17 mouse cellular contexts compared by ENCODE assay signal in the genomic region with DNA sequence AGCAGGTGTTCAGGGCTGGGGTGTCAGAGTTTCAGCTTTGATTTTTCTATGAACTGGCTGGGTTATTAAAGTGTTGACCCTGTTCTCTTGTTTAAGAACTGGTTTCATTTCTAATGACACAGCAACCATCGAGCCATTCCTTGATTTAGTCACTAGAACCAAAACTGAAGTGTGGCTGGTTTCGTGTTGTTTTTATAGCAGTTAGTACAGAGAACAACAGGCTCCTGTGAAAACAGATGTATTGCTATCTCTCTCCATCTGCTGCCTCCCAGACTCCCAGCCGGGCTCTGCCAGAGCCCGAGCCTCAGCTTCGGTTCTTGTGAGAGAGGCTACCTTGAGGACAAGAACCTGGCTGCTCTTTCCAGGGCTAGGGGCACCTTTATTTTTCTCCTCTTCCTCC.
DNase-seq lines count a peak whose midpoint lies in the region; ATAC-seq and TF ChIP-seq lines count a peak whose summit lies in the region.
"Had no signal": no experiment of that assay in that cellular context is flagged by ENCODE, and none has a peak within 500 bp of the region (broad histone marks: within the 10 kb centered on the region; RNA-seq: fewer than 3 reads in every experiment).

No protein-coding gene starts in this region.

- no peaks in the 10 kb centered on the region for H3K36me3 ChIP-seq in neural tube, embryonic 15.5 days
- H3K36me3 ChIP-seq: embryonic facial prominence, embryonic 15.5 days; heart, embryonic 13.5 days had no signal

- no peaks in the 10 kb centered on the region for H3K27me3 ChIP-seq in neural tube, embryonic 15.5 days (replicated peaks)
- H3K27me3 ChIP-seq: embryonic facial prominence, embryonic 15.5 days; heart, embryonic 13.5 days had no signal

- H3K9ac ChIP-seq in neural tube, embryonic 15.5 days (replicated peaks): no peak overlapping the region
- H3K9ac ChIP-seq: embryonic facial prominence, embryonic 15.5 days; heart, embryonic 13.5 days had no signal

- peaks cover 16% of the 10 kb centered on the region for H3K4me1 ChIP-seq in neural tube, embryonic 15.5 days

- no peak overlapping the region for H3K4me2 ChIP-seq in neural tube, embryonic 15.5 days
- H3K4me2 ChIP-seq: embryonic facial prominence, embryonic 15.5 days; heart, embryonic 13.5 days; midbrain, embryonic 11.5 days had no signal

- H3K9me3 ChIP-seq in neural tube, embryonic 15.5 days (replicated peaks): no peaks in the 10 kb centered on the region
- H3K9me3 ChIP-seq: embryonic facial prominence, embryonic 15.5 days; heart, embryonic 13.5 days had no signal

- WGBS in neural tube, embryonic 15.5 days: 64% methylated on average over 5 of the region's 5 CpGs

- intact Hi-C loops in gastrocnemius, adult 2 months (cut with DNase I): no loop called here

- no peak overlapping the region for H3K27ac ChIP-seq in neural tube, embryonic 15.5 days (replicated peaks)
- no peak overlapping the region for H3K27ac ChIP-seq in gastrocnemius, adult 2 months
- H3K27ac ChIP-seq: embryonic facial prominence, embryonic 15.5 days; heart, embryonic 13.5 days had no signal

- TF ChIP-seq CTCF in gastrocnemius, adult 2 months (IDR thresholded peaks at IDR 0.05): no peak

- no peak overlapping the region for H3K4me3 ChIP-seq in neural tube, embryonic 15.5 days (replicated peaks)
- H3K4me3 ChIP-seq in gastrocnemius, adult 2 months: no peak overlapping the region
- H3K4me3 ChIP-seq: embryonic facial prominence, embryonic 15.5 days; heart, embryonic 13.5 days had no signal

- peak; percentile 31 to 39 for DNase-seq in cerebellum, postnatal 10 days
- no peak for DNase-seq in cerebellum, postnatal 36 days
- no peak for DNase-seq in neural tube, embryonic 10.5 days (ENCODE audit: extremely low spot score, low spot score)
- peak; percentile 66 for DNase-seq in right cerebral cortex, adult 18-20 months
- no peak for DNase-seq in gastrocnemius, adult 2 months
- DNase-seq in urinary bladder, postnatal 14 days (ENCODE audit: low spot score): no peak
- DNase-seq: adrenal gland, postnatal 14 days; gastrocnemius, postnatal 25 days; kidney, postnatal 4 days; liver; thymus, postnatal 36 days had no signal

- peak; percentile 43; the same call in 1 of the 2 replicates for ATAC-seq in neural tube, embryonic 15.5 days (ENCODE audit: low FRiP score)
- no peak for ATAC-seq in erythroblast, adult 5-6 weeks (replicated peaks; ENCODE audit: low FRiP score, poor library complexity, severe bottlenecking)
- ATAC-seq: intestine, postnatal 0 days had no signal

Comparison
In these comparisons a context has a peak if more than half of its experiments do, and no peak if none do; other contexts are left out.
1. DNase-seq: peak in cerebellum, postnatal 10 days (2 of 2) and right cerebral cortex, adult 18-20 months (single experiment); none in cerebellum, postnatal 36 days (0 of 2), neural tube, embryonic 10.5 days (single experiment), gastrocnemius, adult 2 months (single experiment) and urinary bladder, postnatal 14 days (single experiment).